In genomic region chr9:21074173-21074572, GRCm38 (mm10) we compare ENCODE assay signal across 14 mouse cellular contexts. TPM values are rescaled to one million over a fixed set of nuclear protein-coding genes. Genes with fewer than 3 reads are reported as not detected.
DNase-seq lines count a peak whose midpoint lies in the region; ATAC-seq and TF ChIP-seq lines count a peak whose summit lies in the region.
"Had no signal": no experiment of that assay in that cellular context is flagged by ENCODE, and none has a peak within 500 bp of the region (broad histone marks: within the 10 kb centered on the region; RNA-seq: fewer than 3 reads in every experiment).

No protein-coding gene starts in this region.

- H3K4me3 ChIP-seq in hindbrain, embryonic 12.5 days = no peak overlapping the region
- H3K4me3 ChIP-seq in hindbrain, postnatal 0 days (ENCODE audit: low read length) = no peak overlapping the region
- H3K4me3 ChIP-seq in midbrain, embryonic 10.5 days = peak overlapping the region; percentile 69; the same call in 1 of the 2 replicates
- H3K4me3 ChIP-seq in midbrain, embryonic 11.5 days (ENCODE audit: low read depth, low read length) = no peak overlapping the region
- no peak overlapping the region for H3K4me3 ChIP-seq in embryonic facial prominence, embryonic 14.5 days (ENCODE audit: low read depth, low read length)
- no peak overlapping the region for H3K4me3 ChIP-seq in liver, postnatal 0 days (ENCODE audit: low read depth, low read length)
- H3K4me3 ChIP-seq in layer of hippocampus, adult 2 months = no peak overlapping the region

- no peaks in the 10 kb centered on the region for H3K9me3 ChIP-seq in hindbrain, embryonic 12.5 days (replicated peaks)
- H3K9me3 ChIP-seq in hindbrain, postnatal 0 days (ENCODE audit: low read length) = no peaks in the 10 kb centered on the region
- no peaks in the 10 kb centered on the region for H3K9me3 ChIP-seq in midbrain, embryonic 10.5 days (replicated peaks)
- no peaks in the 10 kb centered on the region for H3K9me3 ChIP-seq in midbrain, embryonic 11.5 days (ENCODE audit: control insufficient read depth, low read length)
- H3K9me3 ChIP-seq in embryonic facial prominence, embryonic 14.5 days (ENCODE audit: control insufficient read depth, low read length) = no peaks in the 10 kb centered on the region
- no peaks in the 10 kb centered on the region for H3K9me3 ChIP-seq in liver, postnatal 0 days (ENCODE audit: low read length)

- no peak for ATAC-seq in hindbrain, embryonic 12.5 days (ENCODE audit: low FRiP score)
- no peak for ATAC-seq in hindbrain, postnatal 0 days
- no peak for ATAC-seq in midbrain, embryonic 11.5 days (ENCODE audit: low FRiP score)
- no peak for ATAC-seq in embryonic facial prominence, embryonic 14.5 days (ENCODE audit: low read depth)
- ATAC-seq in liver, postnatal 0 days = no peak

- DNase-seq in hindbrain, postnatal 0 days (ENCODE audit: low spot score) = no peak
- DNase-seq in midbrain, embryonic 10.5 days (ENCODE audit: low spot score) = no peak
- DNase-seq in midbrain, embryonic 11.5 days (ENCODE audit: low spot score, missing footprints) = no peak
- DNase-seq in embryonic facial prominence, embryonic 14.5 days (ENCODE audit: low spot score) = no peak
- no peak for DNase-seq in liver, postnatal 0 days
- no peak for DNase-seq in layer of hippocampus, adult 2 months (ENCODE audit: low spot score in 2 of 2)
- DNase-seq in adrenal gland, postnatal 4 days (ENCODE audit: low spot score in 2 of 2) = no peak
- DNase-seq: adrenal gland, postnatal 36 days; cerebellum, adult 8-10 months; heart, adult 2 months; thymus, postnatal 36 days had no signal

- H3K27ac ChIP-seq in hindbrain, embryonic 12.5 days = 0 out of 2 replicates have a peak overlapping the region, but pooled peaks have one; percentile 17
- no peak overlapping the region for H3K27ac ChIP-seq in hindbrain, postnatal 0 days
- no peak overlapping the region for H3K27ac ChIP-seq in midbrain, embryonic 10.5 days (replicated peaks)
- no peak overlapping the region for H3K27ac ChIP-seq in midbrain, embryonic 11.5 days (ENCODE audit: low read depth, low read length)
- peak overlapping the region; percentile 70 for H3K27ac ChIP-seq in embryonic facial prominence, embryonic 14.5 days (replicated peaks; ENCODE audit: low read depth, low read length)
- peak overlapping the region; percentile 64 for H3K27ac ChIP-seq in liver, postnatal 0 days (ENCODE audit: low read depth)
- H3K27ac ChIP-seq in layer of hippocampus, adult 2 months = no peak overlapping the region

- no peak overlapping the region for H3K4me2 ChIP-seq in hindbrain, embryonic 12.5 days (replicated peaks)
- no peak overlapping the region for H3K4me2 ChIP-seq in hindbrain, postnatal 0 days (ENCODE audit: low read depth, low read length)
- no peak overlapping the region for H3K4me2 ChIP-seq in midbrain, embryonic 11.5 days
- H3K4me2 ChIP-seq in embryonic facial prominence, embryonic 14.5 days (ENCODE audit: low read depth, low read length) = no peak overlapping the region
- peak overlapping the region; percentile 88 for H3K4me2 ChIP-seq in liver, postnatal 0 days (ENCODE audit: low read depth, low read length)

- no peak for TF ChIP-seq CTCF in hindbrain, postnatal 0 days (IDR thresholded peaks at IDR 0.05; ENCODE audit: low read depth)
- no peak for TF ChIP-seq CTCF in liver, postnatal 0 days (IDR thresholded peaks at IDR 0.05; ENCODE audit: low read depth)
- no peak for TF ChIP-seq CTCF in layer of hippocampus, adult 2 months (conservative IDR thresholded peaks at IDR 0.05)

- WGBS in hindbrain, embryonic 12.5 days = 86% methylated on average over 1 of the region's 1 CpGs
- WGBS in hindbrain, postnatal 0 days = 66% methylated on average over 1 of the region's 1 CpGs
- 94% methylated on average over 1 of the region's 1 CpGs for WGBS in midbrain, embryonic 10.5 days
- 97% methylated on average over 1 of the region's 1 CpGs for WGBS in midbrain, embryonic 11.5 days
- WGBS in embryonic facial prominence, embryonic 14.5 days = 85% methylated on average over 1 of the region's 1 CpGs
- WGBS in liver, postnatal 0 days (ENCODE audit: insufficient replicate concordance) = 68% methylated on average over 1 of the region's 1 CpGs

- peaks cover 12% of the 10 kb centered on the region for H3K4me1 ChIP-seq in hindbrain, embryonic 12.5 days
- H3K4me1 ChIP-seq in hindbrain, postnatal 0 days (ENCODE audit: insufficient read depth, low read length) = peaks cover 15% of the 10 kb centered on the region; the same call in 1 of the 2 replicates
- H3K4me1 ChIP-seq in midbrain, embryonic 10.5 days = peaks cover 23% of the 10 kb centered on the region
- peaks cover 7% of the 10 kb centered on the region for H3K4me1 ChIP-seq in midbrain, embryonic 11.5 days (ENCODE audit: control insufficient read depth, insufficient read depth, low read length)
- peaks cover 5% of the 10 kb centered on the region for H3K4me1 ChIP-seq in embryonic facial prominence, embryonic 14.5 days (ENCODE audit: control insufficient read depth, insufficient read depth, low read length)
- H3K4me1 ChIP-seq in liver, postnatal 0 days (ENCODE audit: insufficient read depth) = peaks cover 16% of the 10 kb centered on the region

- H3K9ac ChIP-seq in hindbrain, embryonic 12.5 days = no peak overlapping the region
- H3K9ac ChIP-seq in hindbrain, postnatal 0 days (replicated peaks; ENCODE audit: low read length) = no peak overlapping the region
- H3K9ac ChIP-seq in midbrain, embryonic 11.5 days (ENCODE audit: low read length) = no peak overlapping the region
- H3K9ac ChIP-seq in embryonic facial prominence, embryonic 14.5 days (ENCODE audit: low read depth, low read length) = no peak overlapping the region
- H3K9ac ChIP-seq in liver, postnatal 0 days (replicated peaks) = no peak overlapping the region

- no peak for TF ChIP-seq EP300 in liver, postnatal 0 days (IDR thresholded peaks at IDR 0.05; ENCODE audit: low read depth)

- H3K27me3 ChIP-seq in hindbrain, embryonic 12.5 days = no peaks in the 10 kb centered on the region
- no peaks in the 10 kb centered on the region for H3K27me3 ChIP-seq in hindbrain, postnatal 0 days (ENCODE audit: insufficient read depth, low read length)
- no peaks in the 10 kb centered on the region for H3K27me3 ChIP-seq in midbrain, embryonic 10.5 days (ENCODE audit: low read depth, poor library complexity, severe bottlenecking)
- H3K27me3 ChIP-seq in midbrain, embryonic 11.5 days (ENCODE audit: control insufficient read depth, insufficient read depth, low read length) = no peaks in the 10 kb centered on the region
- no peaks in the 10 kb centered on the region for H3K27me3 ChIP-seq in embryonic facial prominence, embryonic 14.5 days (replicated peaks; ENCODE audit: control insufficient read depth, insufficient read depth, low read length)
- H3K27me3 ChIP-seq in liver, postnatal 0 days (ENCODE audit: insufficient read depth, low read length) = no peaks in the 10 kb centered on the region

- peaks cover 53% of the 10 kb centered on the region for H3K36me3 ChIP-seq in hindbrain, embryonic 12.5 days
- peaks cover 20% of the 10 kb centered on the region for H3K36me3 ChIP-seq in hindbrain, postnatal 0 days (ENCODE audit: insufficient read depth, low read length)
- peaks cover 80% of the 10 kb centered on the region for H3K36me3 ChIP-seq in midbrain, embryonic 10.5 days
- peaks cover 33% of the 10 kb centered on the region for H3K36me3 ChIP-seq in midbrain, embryonic 11.5 days (ENCODE audit: control insufficient read depth, insufficient read depth, low read length)
- H3K36me3 ChIP-seq in embryonic facial prominence, embryonic 14.5 days (ENCODE audit: control insufficient read depth, insufficient read depth, low read length) = peaks cover 53% of the 10 kb centered on the region
- H3K36me3 ChIP-seq in liver, postnatal 0 days (replicated peaks; ENCODE audit: insufficient read depth, low read length) = peaks cover 37% of the 10 kb centered on the region

RNA-seq across cellular contexts. Expression of gene Fdx1l, which starts 0.8 kb away (rescaled TPM):
- 46.4 and 48.4 TPM in 2 replicates for polyA plus RNA-seq in hindbrain, embryonic 12.5 days (2016; fragmentation: Nextera tagmentation; extraction: Ambion mirVana)
- total RNA-seq in hindbrain, postnatal 0 days (2014; rRNA removed) = 70.9 and 95.6 TPM in 2 replicates
- 83.9 and 86.5 TPM in 2 replicates for polyA plus RNA-seq in hindbrain, postnatal 0 days (2015; fragmentation: Nextera tagmentation; extraction: Ambion mirVana)
- polyA plus RNA-seq in midbrain, embryonic 10.5 days (2016; fragmentation: Nextera tagmentation; extraction: Ambion mirVana) = 57.1 and 66.7 TPM in 2 replicates
- 46.3 and 50.4 TPM in 2 replicates for polyA plus RNA-seq in midbrain, embryonic 11.5 days (2014; fragmentation: Nextera tagmentation; extraction: Ambion mirVana)
- 60.8 and 62.7 TPM in 2 replicates for polyA plus RNA-seq in embryonic facial prominence, embryonic 14.5 days (2014; fragmentation: Nextera tagmentation; extraction: Ambion mirVana)
- polyA plus RNA-seq in liver, postnatal 0 days (2015; fragmentation: Nextera tagmentation; extraction: Ambion mirVana) = 26.7 and 29.9 TPM in 2 replicates
- 10 to 100 TPM; 61.1 to 62.0 TPM for total RNA-seq in layer of hippocampus, adult 2 months (2021)
- 10 to 100 TPM; 32.9 to 37.7 TPM for total RNA-seq in adrenal gland, postnatal 4 days (2021)

RNA-seq across cellular contexts. Expression of gene Gm49373, which starts 1.3 kb away (rescaled TPM):
- polyA plus RNA-seq in hindbrain, embryonic 12.5 days (2016; fragmentation: Nextera tagmentation; extraction: Ambion mirVana) = 1.3 TPM in 2 replicates
- total RNA-seq in hindbrain, postnatal 0 days (2014; rRNA removed) = 0.50 and 0.73 TPM in 2 replicates
- polyA plus RNA-seq in hindbrain, postnatal 0 days (2015; fragmentation: Nextera tagmentation; extraction: Ambion mirVana) = 0.37 and 0.48 TPM in 2 replicates
- 1.0 and 1.3 TPM in 2 replicates for polyA plus RNA-seq in midbrain, embryonic 10.5 days (2016; fragmentation: Nextera tagmentation; extraction: Ambion mirVana)
- 0.75 and 1.3 TPM in 2 replicates for polyA plus RNA-seq in midbrain, embryonic 11.5 days (2014; fragmentation: Nextera tagmentation; extraction: Ambion mirVana)
- polyA plus RNA-seq in embryonic facial prominence, embryonic 14.5 days (2014; fragmentation: Nextera tagmentation; extraction: Ambion mirVana) = 0.24 TPM in 1 of 2 replicates, not detected in the other
- 0.06 and 0.11 TPM in 2 replicates for polyA plus RNA-seq in liver, postnatal 0 days (2015; fragmentation: Nextera tagmentation; extraction: Ambion mirVana)
- 1 to 10 TPM in 1 of 2 experiments, under 1 TPM in 1; 0.74 to 2.7 TPM for total RNA-seq in layer of hippocampus, adult 2 months (2021)
- under 1 TPM in 1 of 2 experiments, not detected in 1; 0.64 TPM for total RNA-seq in adrenal gland, postnatal 4 days (2021)

RNA-seq across cellular contexts. Expression of gene Zglp1, which starts 7.3 kb away (rescaled TPM):
- 2.4 TPM in 1 of 2 replicates, not detected in the other for polyA plus RNA-seq in hindbrain, embryonic 12.5 days (2016; fragmentation: Nextera tagmentation; extraction: Ambion mirVana)
- total RNA-seq in hindbrain, postnatal 0 days (2014; rRNA removed) = 1.1 and 2.2 TPM in 2 replicates
- 0.16 TPM in 1 of 2 replicates, not detected in the other for polyA plus RNA-seq in hindbrain, postnatal 0 days (2015; fragmentation: Nextera tagmentation; extraction: Ambion mirVana)
- 0.91 and 1.2 TPM in 2 replicates for polyA plus RNA-seq in midbrain, embryonic 10.5 days (2016; fragmentation: Nextera tagmentation; extraction: Ambion mirVana)
- polyA plus RNA-seq in midbrain, embryonic 11.5 days (2014; fragmentation: Nextera tagmentation; extraction: Ambion mirVana) = 0.86 and 2.1 TPM in 2 replicates
- 0.87 and 1.2 TPM in 2 replicates for polyA plus RNA-seq in embryonic facial prominence, embryonic 14.5 days (2014; fragmentation: Nextera tagmentation; extraction: Ambion mirVana)
- polyA plus RNA-seq in liver, postnatal 0 days (2015; fragmentation: Nextera tagmentation; extraction: Ambion mirVana) = 0.51 TPM in 1 of 2 replicates, not detected in the other
- under 1 TPM in 1 of 2 experiments, not detected in 1; 0.71 TPM for total RNA-seq in layer of hippocampus, adult 2 months (2021)
- not detected for total RNA-seq in adrenal gland, postnatal 4 days (2021)
- total RNA-seq: adrenal gland, postnatal 36 days; heart, adult 2 months had no signal
- polyA plus RNA-seq: frontal cortex, adult 2 months; heart, adult 2 months; intestine, embryonic 14.5 days had no signal

RNA-seq across cellular contexts. Expression of gene Gm38431, which starts 17.6 kb away (rescaled TPM):
- polyA plus RNA-seq in hindbrain, embryonic 12.5 days (2016; fragmentation: Nextera tagmentation; extraction: Ambion mirVana) = 1.6 and 2.5 TPM in 2 replicates
- 0.11 and 2.7 TPM in 2 replicates for total RNA-seq in hindbrain, postnatal 0 days (2014; rRNA removed)
- 0.16 and 0.96 TPM in 2 replicates for polyA plus RNA-seq in hindbrain, postnatal 0 days (2015; fragmentation: Nextera tagmentation; extraction: Ambion mirVana)
- polyA plus RNA-seq in midbrain, embryonic 10.5 days (2016; fragmentation: Nextera tagmentation; extraction: Ambion mirVana) = 3.4 and 3.9 TPM in 2 replicates
- 2.0 and 2.1 TPM in 2 replicates for polyA plus RNA-seq in midbrain, embryonic 11.5 days (2014; fragmentation: Nextera tagmentation; extraction: Ambion mirVana)
- polyA plus RNA-seq in embryonic facial prominence, embryonic 14.5 days (2014; fragmentation: Nextera tagmentation; extraction: Ambion mirVana) = 1.2 and 1.4 TPM in 2 replicates
- polyA plus RNA-seq in liver, postnatal 0 days (2015; fragmentation: Nextera tagmentation; extraction: Ambion mirVana) = 0.40 and 0.61 TPM in 2 replicates
- 1 to 10 TPM; 2.9 to 3.8 TPM for total RNA-seq in layer of hippocampus, adult 2 months (2021)
- total RNA-seq in adrenal gland, postnatal 4 days (2021) = 1 to 10 TPM; 3.1 to 3.9 TPM

RNA-seq across cellular contexts. Expression of gene Raver1, which starts 17.6 kb away (rescaled TPM):
- polyA plus RNA-seq in hindbrain, embryonic 12.5 days (2016; fragmentation: Nextera tagmentation; extraction: Ambion mirVana) = 58.8 and 66.9 TPM in 2 replicates
- 43.2 and 51.9 TPM in 2 replicates for total RNA-seq in hindbrain, postnatal 0 days (2014; rRNA removed)
- 19.7 and 21.7 TPM in 2 replicates for polyA plus RNA-seq in hindbrain, postnatal 0 days (2015; fragmentation: Nextera tagmentation; extraction: Ambion mirVana)
- 95.4 and 102 TPM in 2 replicates for polyA plus RNA-seq in midbrain, embryonic 10.5 days (2016; fragmentation: Nextera tagmentation; extraction: Ambion mirVana)
- 66.0 and 76.1 TPM in 2 replicates for polyA plus RNA-seq in midbrain, embryonic 11.5 days (2014; fragmentation: Nextera tagmentation; extraction: Ambion mirVana)
- polyA plus RNA-seq in embryonic facial prominence, embryonic 14.5 days (2014; fragmentation: Nextera tagmentation; extraction: Ambion mirVana) = 64.2 and 71.4 TPM in 2 replicates
- 8.3 and 9.5 TPM in 2 replicates for polyA plus RNA-seq in liver, postnatal 0 days (2015; fragmentation: Nextera tagmentation; extraction: Ambion mirVana)
- total RNA-seq in layer of hippocampus, adult 2 months (2021) = 10 to 100 TPM; 34.5 to 36.5 TPM
- 10 to 100 TPM; 67.0 to 68.4 TPM for total RNA-seq in adrenal gland, postnatal 4 days (2021)

Comparison
In these comparisons a context has a peak if more than half of its experiments do, and no peak if none do; other contexts are left out.
1. H3K27ac ChIP-seq: peak in hindbrain, embryonic 12.5 days (single experiment), embryonic facial prominence, embryonic 14.5 days (single experiment) and liver, postnatal 0 days (single experiment); none in hindbrain, postnatal 0 days (single experiment), midbrain, embryonic 10.5 days (single experiment), midbrain, embryonic 11.5 days (single experiment) and layer of hippocampus, adult 2 months (single experiment).